Mouse (Mus musculus) midbrain, embryonic 14.5 days (tissue): ENCODE data around the gene Clic3. TPM values are rescaled to one million over a fixed set of nuclear protein-coding genes. Genes with fewer than 3 reads are reported as not detected.

Experiments used
- ATAC-seq: fragments of 200-750 bp; cut with Nextera tagmentation; 2 replicates; pipeline ENCODE4 v1.8.0; 2017; ENCODE audit warnings: moderate number of reproducible peaks, moderate library complexity; ENCODE audit not compliant: low FRiP score, low TSS enrichment
- DNase-seq: peaks from one replicate; pipeline ENCODE4 v3.0.0-alpha.2; 2015
- H3K27ac ChIP-seq: fragments of 300-500 bp; sonication (generic); replicated peaks from 2 replicates; pipeline ENCODE4 v1.5.1; 2014; ENCODE audit warnings: mild to moderate bottlenecking, low read depth, low read length, moderate library complexity
- H3K27me3 ChIP-seq: fragments of 300-500 bp; sonication (generic); 2 replicates; pipeline ENCODE4 v1.6.1; 2014; ENCODE audit warnings: low read length, control low read depth, mixed read lengths; ENCODE audit not compliant: control insufficient read depth, insufficient read depth
- H3K36me3 ChIP-seq: fragments of 300-500 bp; sonication (generic); 2 replicates; pipeline ENCODE4 v1.6.1; 2014; ENCODE audit warnings: low read length, control low read depth; ENCODE audit not compliant: control insufficient read depth, insufficient read depth
- H3K4me1 ChIP-seq: fragments of 300-500 bp; sonication (generic); 2 replicates; pipeline ENCODE4 v1.6.1; 2014; ENCODE audit warnings: mild to moderate bottlenecking, antibody characterized with exemption, low read length, control low read depth; ENCODE audit not compliant: control insufficient read depth, insufficient read depth
- H3K4me2 ChIP-seq: fragments of 300-500 bp; sonication (generic); 2 replicates; pipeline ENCODE4 v1.6.1; 2014; ENCODE audit warnings: mild to moderate bottlenecking, low read length, moderate library complexity
- H3K4me3 ChIP-seq: fragments of 300-500 bp; sonication (generic); replicated peaks from 2 replicates; pipeline ENCODE4 v1.5.1; 2014; ENCODE audit warnings: low read depth, low read length
- H3K9ac ChIP-seq: fragments of 300-500 bp; sonication (generic); replicated peaks from 2 replicates; pipeline ENCODE4 v1.6.1; 2014; ENCODE audit warnings: mild to moderate bottlenecking, low read length, moderate library complexity
- H3K9me3 ChIP-seq: fragments of 300-500 bp; sonication (generic); 2 replicates; pipeline ENCODE4 v1.6.1; 2016; ENCODE audit warnings: low read length, control low read depth, mixed read lengths; ENCODE audit not compliant: control insufficient read depth
- WGBS: fragments of 180-500 bp; shearing (Covaris S2); extraction: QIAGEN DNeasy Blood & Tissue Kit; methylation state at CpG from one replicate; pipeline ENCODE4 v1.1.7; 2014; 5-methylcytosine and 5-hydroxymethylcytosine counted together
- polyA plus RNA-seq: library from polyadenylated mRNA; unstranded; fragments of >200 nt; fragmentation: Nextera tagmentation; extraction: Ambion mirVana; gene quantifications from 2 replicates; pipeline ENCODE4 v1.2.1, GENCODE M21; 2014

Clic3 gene
- polyA plus RNA-seq, 1 experiment from 2014 or later = 1.7 TPM

GRCm38 (mm10) chr2:25458911-25459310, 2.3 kb downstream of the Clic3 start:
- no peaks in the 10 kb centered on the region for H3K27me3 ChIP-seq
- H3K4me2 ChIP-seq = no peak overlapping the region; the same call in 1 of the 2 replicates
- DNase-seq (no peak), ATAC-seq (no peak)
- peaks cover 22% of the 10 kb centered on the region for H3K36me3 ChIP-seq
- no peak overlapping the region for H3K9ac ChIP-seq
- no peak overlapping the region for H3K4me3 ChIP-seq
- 79% methylated on average over 5 of the region's 5 CpGs for WGBS
- no peak overlapping the region for H3K27ac ChIP-seq
- peaks cover 17% of the 10 kb centered on the region for H3K4me1 ChIP-seq
- H3K9me3 ChIP-seq = no peaks in the 10 kb centered on the region

GRCm38 (mm10) chr2:25460135-25460534, 3.5 kb downstream of the Clic3 start:
- ATAC-seq (peak; percentile 25), DNase-seq (no peak)
- Histone ChIP-seq H3K27me3 (no peaks in the 10 kb centered on the region), H3K4me2 (peak overlapping the region; percentile 91), H3K36me3 (peaks cover 22% of the 10 kb centered on the region), H3K4me3 (peak overlapping the region; percentile 71), H3K27ac (peak overlapping the region; percentile 96), H3K4me1 (peaks cover 17% of the 10 kb centered on the region), H3K9me3 (no peaks in the 10 kb centered on the region), H3K9ac (peak overlapping the region; percentile 82)
- 31% methylated on average over 5 of the region's 5 CpGs for WGBS

- ATAC-seq = peak; percentile 89
- under 1% methylated on average over 48 of the region's 48 CpGs for WGBS
These were observed 4.1 kb downstream of the Clic3 start, which contains the start of gene Paxx for GRCm38 (mm10) chr2:25460551-25461309. Gene Paxx (minus strand): TSS chr2:25461094.

GRCm38 (mm10) chr2:25461407-25461806, 4.8 kb downstream of the Clic3 start:
- peak overlapping the region; percentile 91 for H3K4me2 ChIP-seq
- 22% methylated on average over 3 of the region's 3 CpGs for WGBS
- peak overlapping the region; percentile 82 for H3K9ac ChIP-seq
- peaks cover 19% of the 10 kb centered on the region for H3K4me1 ChIP-seq
- no peak for DNase-seq
- no peak for ATAC-seq
- peak overlapping the region; percentile 96 for H3K27ac ChIP-seq
- H3K27me3 ChIP-seq = no peaks in the 10 kb centered on the region
- no peaks in the 10 kb centered on the region for H3K9me3 ChIP-seq
- H3K36me3 ChIP-seq = peaks cover 22% of the 10 kb centered on the region
- peak overlapping the region; percentile 71 for H3K4me3 ChIP-seq

More at GRCm38 (mm10) chr2:25460551-25461309, 4.1 kb downstream of the Clic3 start, which contains the start of gene Paxx:
- peak within 1 kb of the TSS; percentile 91 for H3K4me2 ChIP-seq
- H3K27me3 ChIP-seq = no peaks in the 10 kb centered on the region
- peak within 1 kb of the TSS; percentile 71 for H3K4me3 ChIP-seq
- H3K9ac ChIP-seq = peak within 1 kb of the TSS; percentile 82
- H3K27ac ChIP-seq = peak within 1 kb of the TSS; percentile 96
- H3K36me3 ChIP-seq = peaks cover 22% of the 10 kb centered on the region
- H3K4me1 ChIP-seq = peaks cover 17% of the 10 kb centered on the region
- no peaks in the 10 kb centered on the region for H3K9me3 ChIP-seq
- DNase-seq = peak; percentile 96

- no peak for ATAC-seq
- Histone ChIP-seq H3K27ac (no peak overlapping the region), H3K27me3 (no peaks in the 10 kb centered on the region)
These were observed 7.0 kb downstream of the Clic3 start for GRCm38 (mm10) chr2:25463630-25464029.

GRCm38 (mm10) chr2:25465256-25465655, 8.6 kb downstream of the Clic3 start:
- H3K4me3 ChIP-seq = no peak overlapping the region
- ATAC-seq = no peak

More at GRCm38 (mm10) chr2:25463630-25464029, 7.0 kb downstream of the Clic3 start:
- H3K4me1 ChIP-seq = peaks cover 21% of the 10 kb centered on the region
- WGBS = 88% methylated on average over 3 of the region's 3 CpGs
- peaks cover 9% of the 10 kb centered on the region for H3K36me3 ChIP-seq
- H3K4me3 ChIP-seq = no peak overlapping the region
- no peak overlapping the region for H3K9ac ChIP-seq
- no peaks in the 10 kb centered on the region for H3K9me3 ChIP-seq
- H3K4me2 ChIP-seq = no peak overlapping the region
- DNase-seq = no peak

GRCm38 (mm10) chr2:25465816-25466635, 9.4 kb downstream of the Clic3 start:
- H3K9ac ChIP-seq = no peak overlapping the region
- H3K9me3 ChIP-seq = no peaks in the 10 kb centered on the region
- peaks cover 9% of the 10 kb centered on the region for H3K4me1 ChIP-seq
- DNase-seq (peak; percentile 52), ATAC-seq (no peak)
- no peak overlapping the region for H3K4me3 ChIP-seq
- WGBS = 37% methylated on average over 10 of the region's 10 CpGs
- peak overlapping the region; percentile 57; the same call in 1 of the 2 replicates for H3K27ac ChIP-seq
- H3K4me2 ChIP-seq = no peak overlapping the region
- no peaks in the 10 kb centered on the region for H3K36me3 ChIP-seq
- H3K27me3 ChIP-seq = no peaks in the 10 kb centered on the region

More at GRCm38 (mm10) chr2:25465256-25465655, 8.6 kb downstream of the Clic3 start:
- Histone ChIP-seq H3K9me3 (no peaks in the 10 kb centered on the region), H3K27ac (0 out of 2 replicates have a peak overlapping the region, but pooled peaks have one; percentile 57), H3K4me2 (no peak overlapping the region), H3K4me1 (peaks cover 9% of the 10 kb centered on the region), H3K27me3 (no peaks in the 10 kb centered on the region), H3K36me3 (no peaks in the 10 kb centered on the region), H3K9ac (no peak overlapping the region)
- DNase-seq = no peak
- WGBS = 86% methylated on average over 2 of the region's 2 CpGs

GRCm38 (mm10) chr2:25467606-25468303, 11.1 kb downstream of the Clic3 start:
- no peaks in the 10 kb centered on the region for H3K9me3 ChIP-seq
- peaks cover 3% of the 10 kb centered on the region; the same call in 1 of the 2 replicates for H3K4me1 ChIP-seq
- no peaks in the 10 kb centered on the region for H3K27me3 ChIP-seq
- ATAC-seq (no peak), DNase-seq (no peak)
- WGBS = 71% methylated on average over 14 of the region's 14 CpGs
- no peak overlapping the region for H3K27ac ChIP-seq
- no peak overlapping the region for H3K9ac ChIP-seq
- H3K4me2 ChIP-seq = no peak overlapping the region
- no peaks in the 10 kb centered on the region for H3K36me3 ChIP-seq
- H3K4me3 ChIP-seq = no peak overlapping the region
